Mouse (Mus musculus) C2C12 (cell line): Measurements from ENCODE around the gene Zmynd19.

ENCODE experiments used
- CEBPB ChIP-seq: IDR thresholded peaks from one replicate; pipeline ENCODE4 v1.6.1; 2011; ENCODE audit warnings: low read depth, mild to moderate bottlenecking, control low read depth, moderate library complexity
- CTCF ChIP-seq: IDR thresholded peaks from one replicate; pipeline ENCODE4 v1.5.1; 2011; ENCODE audit not compliant: control insufficient read depth, insufficient read depth, insufficient read length
- MAX ChIP-seq: IDR thresholded peaks from one replicate; pipeline ENCODE4 v1.6.1; 2011; ENCODE audit warnings: mild to moderate bottlenecking, control low read depth
- MYOD1 ChIP-seq: IDR thresholded peaks from one replicate; pipeline ENCODE4 v1.6.1; 2011; ENCODE audit warnings: low read depth; ENCODE audit not compliant: control insufficient read depth, insufficient read length

DNA sequence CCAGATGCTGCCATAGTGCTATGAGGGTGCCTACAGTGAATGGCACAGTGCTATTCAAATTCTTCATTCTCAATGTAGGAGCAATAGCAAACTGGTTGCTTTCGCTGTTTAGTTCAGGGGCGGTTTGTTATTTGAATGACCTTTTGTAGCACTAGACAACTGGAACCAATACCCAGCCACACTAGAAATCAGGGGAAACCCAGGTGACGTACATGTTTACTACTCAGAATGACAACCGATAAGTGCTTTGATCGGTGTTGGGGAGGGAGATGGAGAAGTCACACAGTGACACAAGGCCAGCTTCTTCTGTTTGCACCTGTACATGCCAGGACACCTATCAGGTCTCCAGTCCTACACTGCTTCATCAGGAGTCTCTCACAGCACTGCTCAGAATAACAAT lies 20.0 kb upstream of the Zmynd19 start:
- TF ChIP-seq CTCF (no peak), MAX (no peak), CEBPB (no peak), MYOD1 (no peak)
